Mouse (Mus musculus): Measurements from ENCODE around the gene Vdac1. TPM values are rescaled to one million over a fixed set of nuclear protein-coding genes. Genes with fewer than 3 reads are reported as not detected.

Gene Vdac1
- polyA plus RNA-seq, 1 experiment = 251 TPM

DNA sequence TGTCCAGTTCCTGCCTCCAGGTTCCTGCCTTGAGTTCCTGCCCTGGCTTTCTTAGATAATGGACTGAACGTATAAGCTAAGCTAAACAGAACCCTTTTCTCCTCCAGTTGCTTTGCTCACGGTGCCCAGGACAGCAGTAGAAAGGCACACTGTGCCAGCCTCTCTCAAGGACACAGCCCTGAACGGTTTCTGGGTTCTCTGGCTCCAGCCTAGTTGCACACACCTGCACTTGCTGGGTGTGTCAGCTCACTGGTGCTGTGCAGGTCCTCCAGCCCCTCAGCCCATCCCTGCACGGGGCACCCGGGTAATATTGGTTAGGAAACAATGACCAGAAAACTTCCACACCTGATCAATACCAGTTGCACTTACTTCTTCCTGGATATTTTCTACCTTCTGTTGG, 71.5 kb downstream of the Vdac1 start:
- H3K4me3 ChIP-seq (ENCODE audit: insufficient read depth, low read length) = no peak overlapping the region
- TF ChIP-seq CTCF (IDR thresholded peaks at IDR 0.05; ENCODE audit: borderline replicate concordance, insufficient read depth, low read length) (no peak), POLR2A (IDR thresholded peaks at IDR 0.05; ENCODE audit: low read depth, low read length) (no peak)

DNA sequence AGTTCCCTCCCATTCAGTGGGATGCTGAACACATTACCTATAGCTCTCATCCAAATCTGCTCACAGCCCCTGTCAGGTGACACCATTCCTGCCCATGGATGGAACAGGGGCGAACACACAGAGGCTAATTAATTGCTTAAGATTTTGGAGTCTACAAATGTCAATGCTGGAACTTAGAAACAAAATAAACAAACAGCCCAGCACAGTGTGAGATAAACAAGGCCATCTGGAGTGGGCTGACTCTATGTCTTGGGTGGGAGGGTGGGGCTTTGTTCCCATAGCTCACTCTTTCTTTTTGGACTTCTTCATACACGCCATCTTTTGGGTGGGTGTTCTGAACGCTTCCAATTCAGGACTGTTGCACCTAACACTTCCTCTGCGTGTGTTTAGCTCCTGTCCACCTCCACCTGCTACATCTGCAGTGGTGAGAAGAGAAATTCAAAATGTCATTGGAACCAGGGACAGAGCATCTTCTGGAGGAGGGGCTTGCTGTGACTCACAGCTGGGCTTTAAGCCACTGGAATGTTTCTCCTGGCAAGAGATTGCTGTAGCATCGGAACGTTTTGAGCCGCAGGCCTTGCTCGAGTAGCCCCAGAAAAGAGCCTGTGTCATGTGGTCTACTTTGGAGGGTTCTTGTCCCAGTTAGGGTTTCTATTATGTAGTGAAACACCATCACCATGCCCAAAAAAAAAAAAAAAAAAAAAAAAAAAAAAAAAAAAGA, 72.6 kb downstream of the Vdac1 start:
- no peak for TF ChIP-seq POLR2A (IDR thresholded peaks at IDR 0.05; ENCODE audit: low read depth, low read length)
- no peak for TF ChIP-seq CTCF (IDR thresholded peaks at IDR 0.05; ENCODE audit: borderline replicate concordance, insufficient read depth, low read length)

More for the DNA sequence above, 71.5 kb downstream of the Vdac1 start:
- Histone ChIP-seq H3K27ac (ENCODE audit: insufficient read depth, low read length) (no peak overlapping the region), H3K4me1 (ENCODE audit: control insufficient read depth, insufficient read depth, low read length) (peaks cover 2% of the 10 kb centered on the region; the same call in 1 of the 2 replicates)

DNA sequence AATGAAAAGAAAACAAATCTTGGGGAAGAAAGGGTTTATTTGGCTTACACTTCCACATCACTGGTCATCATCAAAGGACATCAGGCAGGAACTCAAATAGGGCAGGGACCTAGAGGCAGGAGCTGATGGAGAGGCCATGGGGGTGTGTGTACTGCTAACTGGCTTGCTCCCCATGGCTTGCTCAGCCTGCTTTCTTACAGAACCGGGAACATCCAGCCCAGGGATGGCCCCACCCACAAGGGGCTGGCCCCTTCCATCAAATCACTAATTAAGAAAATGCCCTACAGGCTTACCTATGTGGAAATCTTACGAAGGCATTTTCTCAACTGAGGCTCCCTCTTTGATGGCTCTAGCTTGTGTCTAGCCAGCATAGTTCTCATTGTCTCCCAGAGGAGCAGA, 73.1 kb downstream of the Vdac1 start:
- H3K4me3 ChIP-seq (ENCODE audit: insufficient read depth, low read length) = no peak overlapping the region
- TF ChIP-seq POLR2A (IDR thresholded peaks at IDR 0.05; ENCODE audit: low read depth, low read length) = no peak
- TF ChIP-seq CTCF (IDR thresholded peaks at IDR 0.05; ENCODE audit: borderline replicate concordance, insufficient read depth, low read length) = no peak
- peaks cover 2% of the 10 kb centered on the region; the same call in 1 of the 2 replicates for H3K4me1 ChIP-seq (ENCODE audit: control insufficient read depth, insufficient read depth, low read length)
- H3K27ac ChIP-seq (ENCODE audit: insufficient read depth, low read length) = no peak overlapping the region

More for the DNA sequence above, 72.6 kb downstream of the Vdac1 start:
- no peak overlapping the region for H3K4me3 ChIP-seq (ENCODE audit: insufficient read depth, low read length)
- no peak overlapping the region for H3K27ac ChIP-seq (ENCODE audit: insufficient read depth, low read length)
- peaks cover 2% of the 10 kb centered on the region; the same call in 1 of the 2 replicates for H3K4me1 ChIP-seq (ENCODE audit: control insufficient read depth, insufficient read depth, low read length)

DNA sequence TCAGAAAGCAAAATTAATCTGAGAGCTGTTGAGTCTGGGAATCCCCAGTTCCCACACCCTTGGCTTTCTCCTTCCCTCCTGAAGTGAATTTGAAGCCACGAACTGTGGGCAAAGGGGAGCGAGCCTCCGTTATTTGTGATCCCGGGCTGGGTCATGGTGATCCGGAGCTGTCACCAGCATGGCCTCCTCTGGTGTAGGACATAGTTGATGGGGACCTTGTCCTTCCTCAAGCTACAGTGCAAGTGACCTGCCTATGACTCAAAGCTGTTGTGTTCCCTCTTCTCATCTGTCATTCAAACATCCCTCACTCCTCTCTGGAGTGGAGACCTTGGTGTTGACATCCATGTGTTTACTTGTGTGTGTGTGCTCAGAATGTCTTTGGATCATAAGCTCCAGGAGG, 74.8 kb downstream of the Vdac1 start:
- no peak overlapping the region for H3K27ac ChIP-seq (ENCODE audit: insufficient read depth, low read length)
- H3K4me3 ChIP-seq (ENCODE audit: insufficient read depth, low read length) = no peak overlapping the region
- H3K4me1 ChIP-seq (ENCODE audit: control insufficient read depth, insufficient read depth, low read length) = peaks cover 2% of the 10 kb centered on the region; the same call in 1 of the 2 replicates
- TF ChIP-seq POLR2A (IDR thresholded peaks at IDR 0.05; ENCODE audit: low read depth, low read length) = no peak
- no peak for TF ChIP-seq CTCF (IDR thresholded peaks at IDR 0.05; ENCODE audit: borderline replicate concordance, insufficient read depth, low read length)

DNA sequence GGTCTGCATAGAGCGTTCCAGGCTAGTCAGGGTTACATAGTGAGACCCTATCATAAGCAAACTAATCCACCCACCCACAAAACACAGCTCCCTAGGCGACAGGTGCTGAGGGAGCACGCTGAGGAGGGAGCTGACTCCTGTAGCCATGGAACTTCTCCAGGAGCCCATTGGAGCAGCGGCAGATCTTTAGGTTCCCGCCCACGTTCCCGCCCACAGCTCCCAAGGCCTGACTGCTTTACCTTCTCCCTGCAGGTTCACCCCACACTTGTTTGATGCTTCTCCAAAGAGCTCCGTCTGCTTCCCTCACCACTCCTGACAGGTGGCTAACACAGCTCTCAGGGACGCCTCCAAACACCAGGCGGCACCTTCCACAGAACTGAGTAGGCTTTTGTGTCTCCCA, 76.5 kb downstream of the Vdac1 start:
- Histone ChIP-seq H3K27ac (ENCODE audit: insufficient read depth, low read length) (no peak overlapping the region), H3K4me3 (ENCODE audit: insufficient read depth, low read length) (no peak overlapping the region), H3K4me1 (ENCODE audit: control insufficient read depth, insufficient read depth, low read length) (peaks cover 2% of the 10 kb centered on the region; the same call in 1 of the 2 replicates)
- no peak for TF ChIP-seq CTCF (IDR thresholded peaks at IDR 0.05; ENCODE audit: borderline replicate concordance, insufficient read depth, low read length)
- TF ChIP-seq POLR2A (IDR thresholded peaks at IDR 0.05; ENCODE audit: low read depth, low read length) = no peak

Other genes starting within 250 kb of the Vdac1 start
- not detected in 2 replicates for gene Olfr1373, start 215.3 kb upstream of the Vdac1 start, polyA plus RNA-seq (2011; ENCODE audit: insufficient read length, low read depth, missing spikeins)
- gene Olfr1371, start 146.9 kb upstream of the Vdac1 start, polyA plus RNA-seq (2011; ENCODE audit: insufficient read length, low read depth, missing spikeins) = not detected in 2 replicates
- gene Skp1a, start 128.9 kb upstream of the Vdac1 start, polyA plus RNA-seq (2011; ENCODE audit: insufficient read length, low read depth, missing spikeins) = 311 TPM in 2 replicates
- 2.1 and 2.4 TPM in 2 replicates for gene Tcf7, start 77.8 kb upstream of the Vdac1 start, polyA plus RNA-seq (2011; ENCODE audit: insufficient read length, low read depth, missing spikeins)
- 269 and 273 TPM in 2 replicates for gene 9530068E07Rik, start 35.6 kb downstream of the Vdac1 start, polyA plus RNA-seq (2011; ENCODE audit: insufficient read length, low read depth, missing spikeins)

All from embryonic fibroblast, embryonic 13.5 days (primary cell).